Mouse (Mus musculus): ENCODE data around the gene Fgfr2. TPM values are rescaled to one million over a fixed set of nuclear protein-coding genes. Genes with fewer than 3 reads are reported as not detected.

Fgfr2 gene
- total RNA-seq, 2 experiments from 2014 or later: 28.8 to 29.4 TPM

GRCm38 (mm10) chr7:132337268-132337917 lies 785.8 kb downstream of the Fgfr2 start:
- no peak for DNase-seq (ENCODE audit: extremely low spot score in 1 of 2, low spot score in 2 of 2)
- intact Hi-C loops (cut with DNase I): no loop called here

GRCm38 (mm10) chr7:132336781-132337180 lies 786.4 kb downstream of the Fgfr2 start:
- intact Hi-C loops (cut with DNase I): no loop called here
- no peak for DNase-seq (ENCODE audit: extremely low spot score in 1 of 2, low spot score in 2 of 2)

GRCm38 (mm10) chr7:132335367-132335766 lies 787.8 kb downstream of the Fgfr2 start:
- no peak for DNase-seq (ENCODE audit: extremely low spot score in 1 of 2, low spot score in 2 of 2)
- intact Hi-C loops (cut with DNase I): no loop called here

- DNase-seq (ENCODE audit: extremely low spot score in 1 of 2, low spot score in 2 of 2): no peak
- intact Hi-C loops (cut with DNase I): no loop called here
These were observed 790.1 kb downstream of the Fgfr2 start for GRCm38 (mm10) chr7:132333078-132333477.

GRCm38 (mm10) chr7:132332176-132332575 lies 791.0 kb downstream of the Fgfr2 start:
- no peak for DNase-seq (ENCODE audit: extremely low spot score in 1 of 2, low spot score in 2 of 2)
- intact Hi-C loops (cut with DNase I): no loop called here

- DNase-seq (ENCODE audit: extremely low spot score in 1 of 2, low spot score in 2 of 2): no peak
- intact Hi-C loops (cut with DNase I): no loop called here
These were observed 793.0 kb downstream of the Fgfr2 start for GRCm38 (mm10) chr7:132330179-132330578.

- intact Hi-C loops (cut with DNase I): no loop called here
These were observed 794.5 kb downstream of the Fgfr2 start for GRCm38 (mm10) chr7:132328648-132329047.

GRCm38 (mm10) chr7:132325549-132326331 lies 797.4 kb downstream of the Fgfr2 start:
- DNase-seq (ENCODE audit: extremely low spot score in 1 of 2, low spot score in 2 of 2): peak in 1 of 2 experiments; percentile 57

More at GRCm38 (mm10) chr7:132328648-132329047, 794.5 kb downstream of the Fgfr2 start:
- no peak for DNase-seq (ENCODE audit: extremely low spot score in 1 of 2, low spot score in 2 of 2)

GRCm38 (mm10) chr7:132323430-132323829 lies 799.7 kb downstream of the Fgfr2 start:
- no peak for DNase-seq (ENCODE audit: extremely low spot score in 1 of 2, low spot score in 2 of 2)
- intact Hi-C loops (cut with DNase I): no loop called here

More at GRCm38 (mm10) chr7:132325549-132326331, 797.4 kb downstream of the Fgfr2 start:
- intact Hi-C loops (cut with DNase I): no loop called here

- intact Hi-C loops (cut with DNase I): no loop called here
- no peak for DNase-seq (ENCODE audit: extremely low spot score in 1 of 2, low spot score in 2 of 2)
These were observed 801.7 kb downstream of the Fgfr2 start for GRCm38 (mm10) chr7:132321392-132321958.

GRCm38 (mm10) chr7:132317036-132317541 lies 806.1 kb downstream of the Fgfr2 start, which contains the start of gene Chst15:
TSS of gene Chst15 (minus strand) at chr7:132317228.
- peak; percentile 20 to 90 for DNase-seq (ENCODE audit: extremely low spot score in 1 of 2, low spot score in 2 of 2)
- intact Hi-C loops (cut with DNase I): loop anchor here (2.0 to 5.0 kb wide), 4 partner anchors 50 to 235 kb away; no protein-coding TSS in a partner anchor

- DNase-seq (ENCODE audit: extremely low spot score in 1 of 2, low spot score in 2 of 2): peak; percentile 34 to 81
- intact Hi-C loops (cut with DNase I): loop anchor here (2.0 to 5.0 kb wide), 4 partner anchors 51 to 236 kb away; no protein-coding TSS in a partner anchor
These were observed 806.8 kb downstream of the Fgfr2 start for GRCm38 (mm10) chr7:132316101-132317035.

- intact Hi-C loops (cut with DNase I): loop anchor here (2.0 to 5.0 kb wide), 5 partner anchors 52 to 237 kb away; no protein-coding TSS in a partner anchor
- peak; percentile 78 to 91 for DNase-seq (ENCODE audit: extremely low spot score in 1 of 2, low spot score in 2 of 2)
These were observed 807.7 kb downstream of the Fgfr2 start for GRCm38 (mm10) chr7:132315149-132316091.

GRCm38 (mm10) chr7:132312396-132312795 lies 810.8 kb downstream of the Fgfr2 start:
- intact Hi-C loops (cut with DNase I): no loop called here
- DNase-seq (ENCODE audit: extremely low spot score in 1 of 2, low spot score in 2 of 2): peak in 1 of 2 experiments; percentile 49

- no peak for DNase-seq (ENCODE audit: extremely low spot score in 1 of 2, low spot score in 2 of 2)
These were observed 814.5 kb downstream of the Fgfr2 start for GRCm38 (mm10) chr7:132308537-132309191.

GRCm38 (mm10) chr7:132307722-132308271 lies 815.4 kb downstream of the Fgfr2 start:
- intact Hi-C loops (cut with DNase I): loop anchor here (5.0 kb wide), 1 partner anchor 395 kb away; no protein-coding TSS in a partner anchor
- no peak for DNase-seq (ENCODE audit: extremely low spot score in 1 of 2, low spot score in 2 of 2)

More at GRCm38 (mm10) chr7:132308537-132309191, 814.5 kb downstream of the Fgfr2 start:
- intact Hi-C loops (cut with DNase I): loop anchor here (5.0 kb wide), 1 partner anchor 396 kb away; no protein-coding TSS in a partner anchor
